Mouse (Mus musculus) c-Kit-positive CD71-positive TER-119-positive erythroid progenitor cells, embryonic 14.5 days (primary cell): ENCODE data around the gene Ambra1.

Source experiments
- DNase-seq: peaks from one replicate; pipeline ENCODE4 v3.0.0-alpha.2; 2013; ENCODE audit warnings: low spot score

The Ambra1 gene

DNA sequence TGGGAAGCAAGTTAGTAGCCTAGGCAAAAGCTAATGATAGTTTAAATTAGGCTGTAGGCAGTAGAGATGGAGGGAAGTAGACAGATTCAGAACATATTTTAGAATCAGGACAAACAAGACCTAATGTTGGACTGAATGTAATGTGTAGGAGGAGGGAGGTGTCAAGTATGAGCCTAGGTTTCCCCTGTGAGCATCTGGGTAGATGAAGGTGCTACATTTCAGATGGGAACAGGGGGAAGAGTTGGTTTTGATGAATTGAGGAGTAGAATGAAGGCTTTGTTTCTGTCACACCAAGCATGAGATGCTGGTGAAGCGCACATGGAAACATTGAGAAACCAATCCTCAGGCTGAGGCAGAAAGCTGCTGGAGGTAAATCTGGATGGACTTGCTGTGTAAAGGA is 9.7 kb downstream of the Ambra1 start:
- no peak for DNase-seq

DNA sequence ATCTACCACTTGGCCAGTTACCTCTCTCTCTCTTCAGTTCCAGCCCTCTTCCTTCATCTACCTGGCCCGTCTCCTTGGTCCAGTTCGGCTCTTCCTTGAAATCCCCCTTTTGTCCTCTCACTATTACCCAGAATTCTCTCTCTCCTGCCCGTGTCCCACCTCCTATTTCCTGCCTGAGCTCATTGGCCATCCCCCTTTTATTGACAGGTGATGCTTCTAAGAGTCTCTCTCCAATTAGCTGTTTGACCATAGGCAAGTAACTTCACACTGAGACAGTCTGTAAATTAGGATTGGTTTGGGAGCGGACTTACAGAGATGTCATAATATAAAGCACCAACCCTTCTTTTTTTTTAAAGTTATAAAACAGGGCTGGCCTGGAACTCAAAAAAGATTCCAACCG is 14.8 kb downstream of the Ambra1 start:
- no peak for DNase-seq

DNA sequence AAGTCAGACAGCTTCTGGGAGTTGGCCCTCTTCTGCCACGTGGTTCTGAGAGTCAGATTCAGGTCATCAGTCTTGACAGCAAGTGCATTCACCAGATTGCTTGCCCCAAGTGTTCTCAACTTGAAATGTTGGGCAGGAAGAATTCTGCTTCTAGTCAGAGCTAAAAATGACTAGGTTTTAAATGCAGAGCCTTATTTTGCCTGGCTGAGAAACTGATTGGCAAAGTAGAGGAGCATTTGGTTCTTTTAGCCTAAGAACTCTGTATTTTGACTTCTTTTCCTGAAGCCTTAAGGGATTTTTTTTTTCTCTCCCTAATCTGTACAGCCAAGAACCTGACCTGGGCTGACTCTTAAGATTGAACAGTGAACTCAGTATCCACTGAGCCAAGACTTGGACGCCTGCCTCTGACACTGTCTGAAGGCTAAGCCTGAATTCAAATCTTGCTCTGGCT is 19.9 kb downstream of the Ambra1 start:
- no peak for DNase-seq

DNA sequence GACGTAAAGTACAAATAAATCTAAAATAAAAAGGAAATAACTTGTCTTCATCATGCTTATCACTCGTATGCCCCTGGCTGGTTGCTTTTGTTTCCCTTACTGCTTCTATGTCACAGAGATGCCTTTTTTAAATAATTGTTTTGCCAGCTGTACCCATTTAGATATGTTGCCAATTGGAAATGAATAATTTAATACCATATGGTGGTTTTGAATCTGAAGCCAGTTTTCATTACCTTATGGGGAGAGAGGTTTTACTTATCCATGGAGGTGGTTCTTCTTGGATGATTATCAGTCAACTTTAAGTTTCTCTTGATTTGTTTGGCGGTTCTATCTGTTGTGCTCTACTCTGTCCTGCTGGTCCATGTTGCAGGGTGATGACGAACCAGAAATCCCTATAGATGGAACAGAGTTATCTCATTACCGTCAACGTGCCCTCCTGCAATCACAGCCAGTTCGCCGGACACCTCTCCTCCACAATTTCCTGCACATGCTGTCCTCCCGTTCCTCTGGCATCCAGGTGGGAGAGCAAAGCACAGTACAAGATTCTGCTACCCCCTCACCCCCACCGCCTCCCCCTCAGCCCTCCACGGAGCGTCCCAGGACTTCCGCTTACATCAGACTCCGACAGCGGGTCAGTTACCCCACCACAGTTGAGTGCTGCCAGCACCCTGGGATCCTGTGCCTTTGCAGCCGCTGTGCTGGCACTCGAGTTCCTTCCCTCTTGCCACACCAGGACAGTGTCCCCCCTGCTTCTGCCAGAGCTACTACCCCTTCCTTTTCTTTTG is 42.2 kb downstream of the Ambra1 start:
- DNase-seq = no peak

DNA sequence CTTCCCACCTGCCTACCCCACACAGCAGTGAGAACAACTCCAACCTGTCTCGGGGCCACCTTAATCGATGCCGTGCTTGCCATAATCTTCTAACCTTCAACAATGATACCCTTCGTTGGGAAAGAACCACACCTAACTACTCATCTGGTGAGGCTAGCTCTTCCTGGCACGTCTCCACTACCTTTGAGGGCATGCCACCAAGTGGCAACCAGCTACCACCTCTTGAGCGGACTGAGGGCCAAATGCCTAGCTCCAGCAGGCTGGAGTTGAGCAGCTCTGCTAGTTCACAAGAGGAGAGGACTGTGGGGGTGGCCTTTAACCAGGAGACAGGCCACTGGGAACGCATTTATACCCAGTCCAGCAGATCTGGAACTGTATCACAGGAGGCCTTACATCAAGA is 43.4 kb downstream of the Ambra1 start:
- no peak for DNase-seq

DNA sequence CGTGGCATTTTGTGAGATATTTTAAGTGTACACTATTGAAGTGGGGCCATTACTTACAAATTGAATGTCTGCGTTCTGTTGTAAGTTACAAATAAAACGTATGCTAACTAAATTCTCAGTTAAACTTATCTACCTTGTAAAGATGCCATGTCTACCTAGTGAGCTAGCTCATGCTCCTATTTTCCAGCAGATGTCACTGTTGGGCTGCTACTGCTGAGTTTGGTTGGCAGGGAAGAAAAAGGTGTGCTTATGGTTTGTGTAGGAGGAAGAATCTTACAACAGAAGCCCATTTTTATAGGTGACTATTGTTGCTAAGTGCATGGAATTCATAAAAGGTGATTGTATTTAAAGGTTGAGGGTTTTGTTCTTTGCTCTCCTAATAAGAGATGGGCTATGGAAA is 49.2 kb downstream of the Ambra1 start:
- peak; percentile 30 for DNase-seq

DNA sequence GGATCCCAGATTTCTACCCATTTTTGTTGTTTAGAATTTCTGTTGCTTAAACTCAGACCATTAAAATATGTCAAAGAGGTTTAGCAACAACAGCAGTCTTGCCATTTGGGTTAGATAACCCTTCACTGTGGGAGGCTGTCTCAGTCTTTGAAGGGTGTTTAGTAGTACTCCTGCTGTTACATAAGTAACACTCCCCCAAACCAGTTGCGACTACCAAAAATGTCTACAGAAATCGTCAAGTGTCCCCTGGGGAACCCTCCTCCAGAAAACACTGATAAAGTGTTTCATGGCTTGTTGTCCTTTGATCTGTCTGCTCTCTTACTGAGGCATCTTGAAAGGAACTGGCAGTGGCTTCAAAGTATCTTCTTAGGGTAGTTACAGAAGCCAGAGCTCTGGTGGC is 61.7 kb downstream of the Ambra1 start:
- no peak for DNase-seq

DNA sequence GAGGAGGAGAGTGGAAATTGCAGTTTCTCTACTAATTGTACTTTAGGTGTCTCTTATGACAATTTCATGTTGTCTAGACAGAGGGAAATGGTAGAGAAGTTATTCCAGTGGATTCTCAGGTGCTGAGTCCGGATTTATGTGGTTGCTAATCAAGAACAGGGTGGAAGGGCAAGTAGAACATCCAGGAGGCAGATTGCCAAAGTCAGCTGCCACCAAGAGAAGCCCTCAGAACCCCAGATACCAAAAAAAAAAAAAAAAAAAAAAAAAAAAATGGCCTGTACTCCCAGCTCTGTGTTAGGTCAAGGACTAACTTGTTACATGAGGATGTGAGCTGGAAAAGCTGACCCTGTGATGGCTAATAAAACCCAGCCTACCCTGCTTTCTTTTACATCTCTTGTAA is 62.4 kb downstream of the Ambra1 start:
- DNase-seq = no peak

DNA sequence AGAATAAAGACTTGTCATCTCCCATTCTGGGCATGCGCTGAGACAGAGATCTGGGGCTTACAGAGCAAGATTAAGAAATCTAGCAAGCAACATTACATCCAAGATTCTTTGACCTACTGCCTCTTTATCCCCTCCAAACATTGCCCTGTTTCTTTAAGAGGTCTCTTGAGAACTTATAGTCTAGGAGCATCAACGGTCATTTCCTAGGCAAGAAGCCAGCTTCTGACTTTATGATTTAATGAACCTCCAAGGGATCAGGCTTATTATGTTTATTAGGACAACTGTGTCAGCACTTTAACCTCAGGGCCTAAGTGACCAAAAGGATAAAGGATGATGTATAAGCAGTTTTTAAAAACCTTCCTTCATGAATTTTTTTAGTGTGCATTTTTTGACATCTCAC is 64.5 kb downstream of the Ambra1 start:
- no peak for DNase-seq

DNA sequence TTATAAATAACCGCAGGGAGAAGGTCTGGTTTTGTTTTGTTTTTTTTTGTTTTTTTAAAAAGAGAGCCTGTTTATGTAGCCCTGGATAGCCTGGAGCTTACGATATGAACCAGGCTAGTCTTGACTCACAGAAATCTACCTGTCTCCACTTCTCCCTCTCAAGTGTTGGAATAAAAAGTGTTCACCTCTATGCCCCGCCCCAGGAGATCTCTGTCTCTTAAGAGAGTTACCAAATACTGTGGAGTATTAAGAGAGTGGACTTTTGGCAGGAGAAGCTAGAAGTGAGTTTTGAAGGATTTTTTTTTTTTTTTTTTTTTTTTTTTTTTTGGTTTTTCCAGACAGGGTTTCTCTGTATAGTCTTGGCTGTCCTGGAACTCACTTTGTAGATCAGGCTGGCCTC is 65.2 kb downstream of the Ambra1 start:
- no peak for DNase-seq

DNA sequence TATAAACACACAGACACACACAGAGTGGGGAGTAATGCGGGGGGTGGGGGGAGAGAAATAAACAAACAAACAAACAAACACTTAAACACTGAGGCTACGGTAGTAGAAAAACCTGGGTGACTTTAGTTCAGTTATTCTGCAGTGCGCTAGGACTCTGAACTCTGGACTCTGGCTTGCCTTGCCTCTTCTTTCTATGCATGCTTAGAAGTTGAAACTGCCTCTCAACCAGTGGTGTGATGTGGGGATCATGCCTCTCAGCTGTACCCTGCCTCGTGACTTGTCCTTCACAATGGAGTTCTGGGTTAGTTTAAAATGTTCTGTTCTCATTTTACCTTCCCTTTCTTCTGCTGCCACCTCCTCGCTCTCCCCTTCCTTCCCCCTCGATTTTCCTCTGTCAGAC is 81.5 kb downstream of the Ambra1 start:
- DNase-seq = no peak

DNA sequence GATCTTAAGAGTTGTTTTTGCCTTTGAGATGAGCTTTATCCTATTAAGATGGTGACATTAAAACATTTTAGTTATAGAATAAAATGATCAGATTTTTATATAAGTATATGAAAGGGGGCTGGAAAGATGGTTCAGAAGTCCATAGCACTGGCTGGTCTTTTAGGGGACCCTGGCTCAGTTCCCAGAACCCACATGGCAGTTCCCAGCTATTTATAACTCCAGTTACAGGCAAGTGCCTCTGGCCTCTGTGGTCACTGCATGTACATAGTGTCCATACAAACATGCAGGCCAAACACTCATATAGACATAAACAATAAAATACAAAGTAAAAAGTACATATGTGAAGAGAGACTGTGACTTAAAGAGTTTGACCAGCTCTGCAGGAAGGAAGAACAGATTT is 86.8 kb downstream of the Ambra1 start:
- no peak for DNase-seq

DNA sequence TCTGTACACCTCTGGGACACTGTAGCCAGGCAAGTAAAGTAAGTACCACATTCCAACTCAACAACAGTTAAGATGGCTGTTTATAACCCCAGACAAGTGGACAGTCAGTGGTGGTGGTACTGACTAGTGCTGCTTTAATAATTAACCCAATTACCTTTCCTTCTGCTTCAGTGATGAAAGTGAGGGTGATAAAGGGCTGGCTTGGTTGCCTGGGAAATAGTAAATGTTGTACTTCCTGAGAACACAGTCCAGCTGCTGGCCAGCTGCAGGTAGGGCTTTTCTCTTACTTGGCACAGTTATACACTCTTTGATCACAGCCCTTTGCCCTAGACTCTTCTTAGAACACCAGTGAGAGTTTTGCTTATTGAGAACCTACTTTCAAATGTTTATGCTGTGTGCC is 102.3 kb downstream of the Ambra1 start:
- DNase-seq = no peak

DNA sequence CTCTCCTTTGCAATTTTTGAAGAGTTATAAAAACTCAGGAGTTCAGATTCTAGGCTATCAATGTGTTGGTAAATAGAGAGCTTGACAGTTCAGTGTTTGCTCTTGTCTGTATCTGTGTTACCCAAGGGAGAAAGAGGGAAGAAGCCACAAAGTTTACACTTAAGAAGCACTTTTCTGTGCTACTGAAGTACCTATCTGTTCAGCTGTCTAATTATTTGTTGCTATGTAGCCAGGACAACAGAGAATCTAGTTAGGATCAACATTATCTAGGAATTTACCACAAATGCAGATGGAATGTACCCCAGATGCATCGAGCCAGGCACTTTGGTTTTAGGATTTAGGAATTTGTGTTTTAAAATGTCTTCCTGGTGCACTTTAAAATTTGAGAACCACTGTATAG is 104.3 kb downstream of the Ambra1 start:
- DNase-seq = no peak

DNA sequence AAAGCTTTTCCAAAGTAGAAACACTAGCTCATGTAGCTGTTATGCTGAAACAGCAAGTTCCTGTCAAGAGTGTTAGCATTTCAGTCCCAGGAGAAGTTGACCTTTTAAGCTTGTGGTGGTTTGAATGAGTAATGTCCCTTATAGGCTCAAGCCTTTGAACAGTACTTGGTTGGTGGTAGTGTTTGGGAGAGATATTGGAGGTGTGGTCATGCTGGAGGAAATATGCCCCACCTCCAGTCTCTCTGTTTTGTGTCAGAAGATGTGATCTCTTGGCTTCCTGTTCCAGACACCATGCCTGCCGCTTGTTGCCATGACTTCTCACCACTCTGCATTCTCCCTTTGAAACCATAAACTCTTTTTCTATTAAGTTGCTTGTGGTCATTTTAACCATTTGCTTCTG is 105.1 kb downstream of the Ambra1 start:
- peak; percentile 59 for DNase-seq

DNA sequence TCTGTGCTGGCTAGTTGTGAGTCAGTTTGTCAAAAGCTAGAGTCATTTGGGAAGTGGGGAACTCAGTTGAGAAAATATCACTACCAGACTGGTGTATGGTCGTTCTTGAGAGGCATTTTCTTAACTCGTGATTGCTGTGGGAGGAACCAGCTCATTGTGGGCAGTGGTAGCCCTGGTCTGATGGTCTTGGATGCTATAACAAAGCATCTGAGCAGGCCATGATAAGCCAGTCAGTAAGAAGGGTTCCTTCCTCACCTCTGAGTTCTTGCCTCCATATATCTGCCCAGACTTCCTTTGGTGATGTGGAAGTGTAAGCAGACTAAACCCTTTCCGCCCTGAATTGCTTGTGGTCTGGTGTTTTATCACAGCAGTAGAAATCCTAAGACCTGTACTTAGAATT is 105.7 kb downstream of the Ambra1 start:
- DNase-seq = no peak

DNA sequence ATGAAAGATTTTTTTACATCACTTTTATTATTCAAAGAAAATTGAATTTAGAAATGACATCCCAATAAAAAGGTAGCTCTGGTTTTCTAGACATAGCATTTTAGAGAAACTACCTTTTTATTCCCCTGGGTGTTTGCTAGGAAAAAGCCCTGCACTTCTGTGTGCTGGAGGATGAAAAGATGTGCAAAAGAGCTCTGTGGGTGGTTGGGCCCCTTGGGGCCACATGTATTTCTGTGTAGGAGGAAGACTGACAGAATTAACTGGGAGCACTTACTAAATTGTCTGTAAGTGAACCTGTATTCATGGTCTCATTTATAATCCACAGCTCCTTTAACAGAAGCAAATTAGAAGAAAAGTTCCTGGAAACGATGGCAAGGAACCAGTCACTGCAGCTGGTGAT is 114.2 kb downstream of the Ambra1 start:
- no peak for DNase-seq

DNA sequence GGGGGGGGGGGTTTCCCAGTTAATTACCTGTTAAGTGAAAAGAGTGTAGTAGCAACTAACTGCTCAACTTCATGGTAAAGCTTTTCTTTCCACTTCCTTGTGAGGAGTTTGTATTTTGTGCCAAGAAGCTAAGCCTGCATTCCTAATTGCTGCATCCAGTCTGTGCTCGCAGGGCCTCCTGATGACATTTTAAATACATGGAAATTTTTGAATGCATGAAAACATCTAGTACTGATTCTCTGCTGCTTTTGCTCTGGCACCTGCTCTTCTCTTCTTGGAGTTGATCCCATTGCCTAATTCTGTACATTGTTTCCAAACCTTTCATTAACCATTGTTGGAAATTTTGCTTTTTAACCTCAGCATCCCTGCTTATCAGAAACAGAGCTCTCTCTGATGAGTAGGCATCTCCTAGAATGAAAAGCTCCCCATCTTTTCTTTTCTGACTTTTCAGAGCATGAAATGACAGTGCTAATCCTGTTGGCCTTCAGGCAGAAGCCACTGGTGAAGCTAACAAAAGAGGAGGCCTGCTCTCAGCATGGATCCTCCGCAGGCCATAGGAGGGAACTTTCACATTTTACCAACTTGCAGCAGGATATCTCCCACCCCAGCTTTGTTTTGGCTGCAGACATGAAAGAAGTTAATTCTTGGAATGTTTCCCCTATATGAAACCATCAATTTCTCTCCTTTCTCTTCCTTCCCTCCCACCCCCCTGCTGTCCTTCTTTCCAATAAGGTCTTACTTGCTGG is 122.7 kb downstream of the Ambra1 start:
- no peak for DNase-seq

DNA sequence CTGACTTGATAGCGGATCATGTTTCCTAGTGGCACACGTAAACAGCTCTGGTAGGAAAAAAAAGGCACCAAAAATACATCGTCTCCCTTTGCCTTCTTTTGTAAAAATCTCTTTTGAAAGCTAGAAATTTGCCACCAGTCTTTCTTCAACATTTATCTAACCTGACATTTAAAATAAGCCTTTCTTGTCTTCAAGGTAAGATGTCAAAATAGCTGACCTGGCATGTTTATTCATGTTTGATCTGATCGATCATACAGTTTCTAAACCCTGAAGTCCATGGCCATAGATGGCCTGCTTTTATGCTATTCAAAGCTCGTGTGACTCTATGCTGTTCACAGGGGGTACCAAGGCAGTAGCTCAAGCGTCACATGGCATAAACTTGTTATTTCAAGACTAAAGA is 124.6 kb downstream of the Ambra1 start:
- no peak for DNase-seq

DNA sequence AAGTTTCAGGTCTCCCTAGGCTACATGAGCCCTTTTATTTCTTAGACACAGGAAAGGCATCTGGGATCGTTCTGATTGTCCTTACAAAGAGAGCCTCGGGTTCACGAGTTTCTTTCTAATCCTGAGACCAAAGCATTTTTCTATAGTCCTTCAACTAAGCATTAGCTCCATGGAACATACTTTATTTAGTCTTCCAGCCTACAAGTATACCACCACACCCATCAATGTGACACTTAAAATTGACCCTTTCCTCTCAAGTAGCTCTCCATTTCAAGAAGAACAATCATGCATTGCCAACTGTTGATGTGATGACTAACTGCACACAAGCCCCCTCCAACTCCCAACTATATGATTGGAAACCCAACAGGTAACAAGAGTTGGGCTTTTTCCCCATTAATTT is 127.0 kb downstream of the Ambra1 start:
- no peak for DNase-seq

DNA sequence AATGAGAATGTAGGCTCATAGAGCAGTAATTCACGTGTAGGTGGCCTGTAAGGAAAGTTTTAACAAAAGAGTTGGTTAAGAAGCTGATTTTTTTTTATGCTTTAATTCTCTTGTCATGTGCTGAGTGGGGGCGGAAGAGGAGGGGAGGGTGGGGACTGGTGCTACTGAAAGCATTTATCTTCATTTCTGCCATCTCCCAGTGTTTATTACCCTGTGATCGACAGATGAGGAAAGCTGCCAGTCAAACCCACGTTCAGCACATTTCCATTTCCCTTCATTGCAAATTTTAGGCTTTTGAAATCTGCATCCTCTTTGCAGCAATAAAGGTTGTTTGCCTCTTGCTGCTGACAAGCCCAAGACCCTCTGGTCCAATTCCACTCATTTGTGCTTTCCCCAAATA is 129.5 kb downstream of the Ambra1 start:
- no peak for DNase-seq

DNA sequence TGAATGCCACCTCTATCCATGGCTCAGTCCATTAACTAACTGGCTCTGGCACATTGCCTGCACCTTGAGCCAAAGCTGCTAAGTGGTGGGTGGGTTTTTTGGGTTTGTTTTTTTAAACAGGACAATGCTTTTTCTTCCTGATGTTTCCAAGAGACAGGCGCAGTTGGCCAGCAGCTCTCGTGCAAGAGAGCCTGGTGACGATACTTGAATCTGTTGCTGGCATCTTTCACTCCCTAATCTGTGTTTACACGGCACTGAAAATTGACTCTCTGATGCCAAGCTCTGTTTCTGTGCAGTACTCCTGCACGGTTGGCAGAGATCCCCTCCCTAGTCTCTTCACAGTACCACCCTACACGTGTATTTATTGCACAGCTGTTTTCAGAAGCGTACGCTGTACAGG is 140.8 kb downstream of the Ambra1 start:
- no peak for DNase-seq

DNA sequence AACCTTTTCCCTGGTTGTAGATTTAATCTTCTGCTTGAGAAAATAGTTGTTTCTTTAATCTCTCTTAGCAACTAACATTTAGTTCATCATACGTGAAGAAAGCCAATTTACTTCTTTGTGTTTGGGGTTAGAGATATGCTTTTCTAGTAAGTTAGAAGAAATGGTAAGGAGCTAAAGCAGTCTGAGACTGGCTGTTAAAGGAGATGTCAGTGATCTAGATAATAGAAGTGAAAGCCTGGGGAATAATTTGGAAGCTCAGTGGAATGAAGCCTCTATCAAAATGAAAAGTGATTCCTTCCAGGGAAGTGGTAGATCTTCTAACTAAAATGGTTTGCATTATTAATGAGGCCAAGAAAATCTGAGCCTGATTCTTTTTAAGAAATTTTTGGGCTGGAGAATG is 141.3 kb downstream of the Ambra1 start:
- DNase-seq = no peak

DNA sequence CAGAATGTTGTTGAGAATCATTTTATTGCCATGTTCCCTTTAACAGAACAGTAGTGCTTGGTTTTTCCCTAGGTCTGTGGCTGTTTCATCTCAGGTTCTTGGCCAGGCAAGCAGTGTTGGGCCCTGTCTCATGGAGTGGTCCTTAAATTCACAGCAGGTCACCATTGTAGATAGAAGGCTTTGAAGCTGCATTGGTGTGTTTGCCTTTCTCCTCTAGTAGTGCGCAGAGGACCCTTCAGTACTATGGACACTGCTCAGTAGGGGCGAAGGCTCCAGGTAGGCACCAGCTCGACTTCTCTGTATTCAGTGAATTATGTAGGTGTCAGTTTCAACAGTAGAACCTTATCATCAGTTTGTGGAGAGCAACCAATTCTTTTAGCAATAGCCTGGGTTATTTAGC is 142.7 kb downstream of the Ambra1 start:
- no peak for DNase-seq
